Mouse (Mus musculus): ENCODE measurements around the gene Syce2.

DNA sequence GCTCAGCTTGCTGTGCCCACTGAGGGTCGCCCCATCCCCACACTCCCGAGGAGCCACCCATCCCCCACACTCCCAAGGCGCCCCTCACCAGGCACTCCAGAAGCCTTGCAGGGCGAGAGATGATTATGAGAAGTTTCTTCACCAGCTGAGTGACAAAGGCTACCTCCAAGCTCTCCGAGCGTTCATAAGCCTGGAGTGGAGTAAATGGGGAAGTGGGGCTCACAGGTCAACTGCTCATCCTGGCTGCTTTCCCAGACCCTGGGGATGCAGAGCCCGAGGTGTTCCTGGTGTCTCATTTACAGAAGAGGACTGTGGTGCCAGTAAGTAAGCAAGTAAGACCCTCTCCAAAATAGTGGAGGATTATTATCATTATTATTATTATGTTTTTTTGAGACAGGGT, 53.6 kb downstream of the Syce2 start:
- TF ChIP-seq POLR2A (IDR thresholded peaks at IDR 0.05; ENCODE audit: borderline replicate concordance, extremely low read depth, low read depth, low read length) (no peak), CTCF (IDR thresholded peaks at IDR 0.05; ENCODE audit: insufficient read depth, low read length) (no peak)

All from lung, adult 2 months (tissue).